Mouse (Mus musculus) T-helper 17 cell (primary cell): Measurements from ENCODE around the gene Lpar5.

Experiments
- in situ Hi-C, 2 experiments: fragments of 300-600 bp; cut with MboI, MseI; formaldehyde crosslinking; loops; 1 replicate in 1 of 2; 2 replicates in 1 of 2; pipeline ENCODE4 v1.15.1; 2025; ENCODE audit warnings: high pct_unique_total_duplicates in 2 of 2

Gene Lpar5

DNA sequence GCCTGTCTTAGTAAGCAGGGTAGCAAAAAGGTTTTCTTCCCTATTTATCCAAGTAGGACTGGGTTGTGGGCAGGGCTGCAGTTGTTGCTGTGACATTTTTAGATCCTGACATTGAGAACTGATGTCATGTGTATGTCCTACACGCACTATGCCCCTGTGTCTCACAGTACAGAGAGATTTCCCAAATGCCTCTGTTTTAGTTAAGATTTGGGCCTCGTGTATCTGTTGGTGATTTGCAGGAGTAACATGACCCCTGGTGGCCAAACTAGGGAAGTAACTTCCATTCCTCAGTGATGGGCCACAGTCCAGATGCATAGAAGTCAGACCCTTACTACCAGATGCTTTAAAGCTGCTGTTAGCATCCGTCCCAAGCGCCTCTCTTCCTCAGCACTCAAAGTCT lies 16.7 kb downstream of the Lpar5 start:
- in situ Hi-C loops = loop anchor here (5.0 kb wide), 1 partner anchor 37 kb away; the partner anchor contains the start of gene Acrbp (in 2 of the 2)

DNA sequence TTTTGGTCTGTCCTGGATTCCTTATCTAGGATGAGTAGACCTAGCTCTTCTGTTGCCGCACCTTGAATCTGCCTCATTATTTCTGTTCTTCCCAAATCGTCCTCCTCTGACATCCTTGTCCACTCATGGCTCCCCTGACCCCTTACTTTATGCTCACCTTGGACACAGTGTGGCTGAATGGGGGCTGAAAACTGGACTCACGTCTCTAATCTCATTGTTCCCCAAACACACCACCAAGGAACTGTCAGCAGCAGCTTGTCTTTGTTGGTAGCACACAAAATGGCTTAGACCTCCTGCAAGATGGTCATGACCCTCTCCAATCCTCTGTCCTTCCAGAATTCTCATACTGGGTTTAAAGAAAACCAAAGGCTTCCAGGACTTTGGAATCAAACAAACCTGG lies 20.2 kb downstream of the Lpar5 start:
- in situ Hi-C loops = no loop called here

- in situ Hi-C loops = no loop called here
These were observed 21.0 kb downstream of the Lpar5 start for GRCm38 (mm10) chr6:125088561-125089321.

DNA sequence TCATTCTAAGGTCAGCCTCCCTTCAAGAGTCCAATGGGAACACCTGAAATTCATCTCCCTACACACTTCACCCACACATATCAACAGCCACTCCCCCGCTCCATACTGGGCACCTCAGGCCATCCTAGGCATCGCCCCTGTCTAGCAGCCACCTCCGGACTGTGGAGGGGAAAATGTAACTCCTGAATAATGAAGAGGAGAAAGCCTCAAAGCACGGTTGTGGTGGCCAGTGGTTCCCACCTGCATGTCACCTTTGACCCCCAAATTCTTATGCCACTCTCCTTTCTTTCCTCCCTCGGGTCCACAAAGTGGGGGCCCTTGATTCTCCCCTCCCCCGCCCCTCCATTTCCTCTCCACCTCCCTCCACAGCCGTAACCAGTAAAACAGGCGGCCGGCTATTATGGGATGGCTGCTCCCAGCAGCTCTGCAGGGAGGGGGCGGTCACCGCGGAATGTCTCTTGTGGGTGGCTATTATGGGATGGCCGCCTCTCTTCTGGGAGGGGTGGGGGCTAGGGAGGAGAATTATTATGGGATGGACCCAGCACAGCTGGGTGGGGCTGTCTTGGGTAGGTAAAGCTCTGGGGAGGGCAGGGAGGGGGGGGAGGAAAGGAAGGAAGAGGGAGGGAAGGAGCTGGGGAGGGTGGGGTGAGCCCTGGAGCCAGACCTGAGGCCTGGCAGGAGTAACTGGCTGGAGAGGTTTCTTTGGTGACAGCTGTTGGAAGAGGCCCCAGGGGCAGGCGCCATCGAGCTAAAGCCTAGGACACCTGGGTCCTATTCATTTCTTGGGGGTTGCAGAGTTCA lies 22.0 kb downstream of the Lpar5 start:
- in situ Hi-C loops = no loop called here

DNA sequence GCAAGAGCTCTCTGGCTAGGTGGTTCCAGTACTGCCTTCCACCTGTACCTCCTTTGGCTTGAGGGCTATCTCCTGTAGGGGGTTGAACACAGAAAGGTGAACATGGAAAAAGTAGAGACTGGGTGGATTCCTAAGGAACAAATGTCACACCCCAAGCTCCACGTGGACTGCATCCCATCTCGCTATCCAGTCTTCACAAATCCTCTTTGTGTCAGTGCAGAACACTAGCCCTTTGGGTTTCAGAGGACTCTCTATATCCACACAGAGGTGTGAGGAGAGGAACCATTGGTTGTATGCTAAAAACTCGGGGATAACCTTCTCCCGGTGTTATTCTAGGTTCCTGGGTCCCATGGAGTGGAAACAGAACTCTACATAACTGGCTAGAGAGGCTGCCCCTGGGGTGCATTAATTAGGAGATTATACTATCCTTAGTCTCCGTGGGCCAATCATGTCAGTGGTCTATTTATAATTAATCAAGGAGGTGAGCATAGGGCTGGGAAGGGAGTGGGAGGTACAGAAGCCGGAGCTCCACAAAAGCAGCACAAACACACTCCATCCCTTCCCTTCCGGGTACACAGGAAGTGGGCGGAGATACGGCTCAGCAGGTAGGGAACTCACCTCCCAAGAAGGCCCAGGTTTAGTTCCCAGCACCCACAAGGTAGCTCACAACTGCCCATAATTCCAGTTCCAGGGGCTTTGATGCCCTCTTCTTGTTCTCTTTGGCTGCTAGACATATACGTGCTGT lies 22.8 kb downstream of the Lpar5 start:
- in situ Hi-C loops = no loop called here

- in situ Hi-C loops = no loop called here
These were observed 24.7 kb downstream of the Lpar5 start for GRCm38 (mm10) chr6:125092372-125092771.

DNA sequence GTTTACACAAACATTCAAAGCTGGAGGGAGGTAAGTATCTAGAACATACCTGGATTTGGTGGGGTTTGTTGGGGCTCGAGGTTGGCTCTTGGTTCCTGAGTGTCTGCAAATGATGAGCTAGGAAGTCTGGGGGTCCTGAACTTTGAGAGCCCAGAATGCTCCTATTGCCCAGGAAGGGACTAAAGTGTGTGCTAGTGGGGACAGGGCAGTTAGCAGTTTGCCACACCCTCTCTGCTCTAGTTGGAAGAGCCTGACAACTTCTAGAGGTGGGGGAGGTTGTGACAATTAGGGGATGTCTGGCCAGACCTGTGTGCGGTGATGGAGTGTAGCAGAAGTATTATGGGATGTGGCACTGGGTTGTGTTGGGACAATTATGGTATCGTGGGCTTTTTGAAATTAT lies 27.1 kb downstream of the Lpar5 start:
- in situ Hi-C loops = loop anchor here in 1 of 2 experiments (5.0 kb wide), 1 partner anchor 37 kb away; the partner anchor contains the start of gene Nop2

GRCm38 (mm10) chr6:125095391-125096278 lies 27.9 kb downstream of the Lpar5 start, which contains the start of gene Chd4:
Gene Chd4 (plus strand): TSS chr6:125095981.
- in situ Hi-C loops = loop anchor here in 1 of 2 experiments (5.0 kb wide), 1 partner anchor 37 kb away; the partner anchor contains the start of gene Nop2

- in situ Hi-C loops = loop anchor here in 1 of 2 experiments (5.0 kb wide), 1 partner anchor 36 kb away; the partner anchor contains the start of gene Nop2
These were observed 28.5 kb downstream of the Lpar5 start for GRCm38 (mm10) chr6:125096279-125096596.

GRCm38 (mm10) chr6:125096597-125097345 lies 29.1 kb downstream of the Lpar5 start:
- in situ Hi-C loops = loop anchor here in 1 of 2 experiments (5.0 kb wide), 1 partner anchor 36 kb away; the partner anchor contains the start of gene Nop2

- in situ Hi-C loops = loop anchor here in 1 of 2 experiments (5.0 kb wide), 1 partner anchor 35 kb away; the partner anchor contains the start of gene Nop2
These were observed 29.6 kb downstream of the Lpar5 start for GRCm38 (mm10) chr6:125097346-125097689.

- in situ Hi-C loops = loop anchor here in 1 of 2 experiments (5.0 kb wide), 1 partner anchor 34 kb away; the partner anchor contains the start of gene Nop2
These were observed 30.2 kb downstream of the Lpar5 start for GRCm38 (mm10) chr6:125097951-125098350.

- in situ Hi-C loops = loop anchor here in 1 of 2 experiments (5.0 kb wide), 1 partner anchor 34 kb away; the partner anchor contains the start of gene Nop2
These were observed 30.8 kb downstream of the Lpar5 start for GRCm38 (mm10) chr6:125098513-125098912.

DNA sequence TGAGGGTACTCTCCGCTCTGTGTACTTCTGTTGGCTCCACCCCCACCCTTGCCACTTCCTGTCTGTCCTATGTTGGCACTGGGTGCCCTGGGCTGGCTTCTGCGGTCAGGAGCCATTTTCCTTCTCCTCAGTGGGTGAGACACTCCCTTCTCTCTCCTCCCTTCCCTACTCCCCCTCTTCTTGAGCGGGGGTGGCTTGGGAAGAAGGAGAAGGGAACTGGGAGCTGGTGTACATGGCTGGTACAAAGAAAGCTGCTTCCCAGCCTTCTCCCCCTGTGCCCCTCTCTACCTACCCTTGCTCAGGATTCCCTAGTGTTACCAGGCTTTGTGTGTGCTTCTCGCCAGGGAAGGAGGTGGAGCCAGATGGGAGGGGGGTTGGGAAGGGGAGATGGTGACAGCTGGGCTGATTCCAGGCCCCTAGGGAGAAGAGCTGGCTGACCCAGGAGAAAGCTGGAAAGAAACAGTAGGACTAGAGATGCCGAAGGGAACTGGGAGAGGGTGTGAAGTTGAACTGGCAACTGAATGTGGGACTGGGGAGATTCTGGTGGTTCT lies 31.8 kb downstream of the Lpar5 start:
- in situ Hi-C loops = loop anchor here in 1 of 2 experiments (5.0 kb wide), 1 partner anchor 33 kb away; the partner anchor contains the start of gene Nop2

GRCm38 (mm10) chr6:125101444-125101843 lies 33.7 kb downstream of the Lpar5 start:
- in situ Hi-C loops = no loop called here

DNA sequence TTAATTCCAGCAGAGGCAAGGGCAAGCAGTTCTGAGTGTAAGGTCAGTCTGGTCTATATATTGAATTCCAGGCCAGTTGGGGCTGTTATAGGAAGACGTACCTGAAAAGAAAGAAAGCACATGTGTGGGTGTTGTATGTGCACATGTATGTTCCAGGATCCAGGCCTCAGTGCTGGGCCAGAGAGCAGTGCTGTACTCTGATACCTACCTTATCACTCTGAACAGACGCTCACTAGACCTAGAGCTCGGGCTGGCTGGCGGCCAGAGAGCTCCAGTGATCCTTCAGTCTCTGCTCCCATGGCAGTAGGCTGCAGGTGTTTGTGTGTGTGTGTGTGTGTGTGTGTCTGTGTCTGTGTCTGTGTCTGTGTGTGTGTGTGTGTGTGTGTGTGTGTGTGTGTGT lies 36.5 kb downstream of the Lpar5 start:
- in situ Hi-C loops = no loop called here

DNA sequence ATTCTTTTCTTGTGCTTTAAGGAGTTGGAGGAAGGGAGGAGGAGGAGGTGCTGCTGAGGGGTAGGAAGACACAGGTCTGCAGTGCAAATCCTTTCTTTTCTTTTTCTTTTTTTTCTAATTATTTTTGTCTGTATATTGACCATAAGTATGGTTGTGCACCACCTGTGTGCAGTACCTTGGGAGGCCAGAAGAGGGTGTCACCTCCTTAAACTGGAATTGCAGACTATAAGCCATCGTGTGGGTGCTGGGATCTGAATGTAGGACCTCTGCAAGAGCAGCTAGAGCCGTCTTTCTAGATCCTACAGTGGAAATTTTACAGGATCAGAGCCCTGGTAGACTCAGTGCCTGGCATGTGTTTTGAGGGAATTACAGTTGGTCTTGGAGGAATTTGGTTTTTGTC lies 40.0 kb downstream of the Lpar5 start:
- in situ Hi-C loops = no loop called here

DNA sequence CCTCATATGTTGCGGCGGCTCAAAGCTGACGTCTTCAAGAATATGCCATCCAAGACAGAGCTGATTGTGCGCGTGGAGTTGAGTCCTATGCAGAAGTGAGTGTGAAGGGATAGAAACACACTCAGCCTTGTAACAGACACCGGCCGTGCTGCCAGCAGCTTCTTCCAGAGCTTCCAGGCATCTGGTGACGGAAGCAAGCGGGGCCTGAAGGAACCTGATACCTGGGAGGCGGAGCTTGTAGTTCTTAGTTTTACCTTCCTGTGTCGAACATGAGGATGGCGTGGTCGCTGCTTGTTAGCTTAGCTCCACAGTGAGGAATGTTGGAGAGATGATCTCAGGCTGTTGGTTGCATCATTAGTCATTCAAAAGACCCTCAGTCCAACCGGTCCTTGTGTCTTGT lies 41.7 kb downstream of the Lpar5 start:
- in situ Hi-C loops = no loop called here

- in situ Hi-C loops = loop anchor here in 1 of 2 experiments (10.0 kb wide), 1 partner anchor 64 kb away; no protein-coding TSS in a partner anchor
These were observed 43.2 kb downstream of the Lpar5 start for GRCm38 (mm10) chr6:125110927-125111326.
